Mouse (Mus musculus): ENCODE results near the gene Popdc2.

Gene Popdc2

DNA sequence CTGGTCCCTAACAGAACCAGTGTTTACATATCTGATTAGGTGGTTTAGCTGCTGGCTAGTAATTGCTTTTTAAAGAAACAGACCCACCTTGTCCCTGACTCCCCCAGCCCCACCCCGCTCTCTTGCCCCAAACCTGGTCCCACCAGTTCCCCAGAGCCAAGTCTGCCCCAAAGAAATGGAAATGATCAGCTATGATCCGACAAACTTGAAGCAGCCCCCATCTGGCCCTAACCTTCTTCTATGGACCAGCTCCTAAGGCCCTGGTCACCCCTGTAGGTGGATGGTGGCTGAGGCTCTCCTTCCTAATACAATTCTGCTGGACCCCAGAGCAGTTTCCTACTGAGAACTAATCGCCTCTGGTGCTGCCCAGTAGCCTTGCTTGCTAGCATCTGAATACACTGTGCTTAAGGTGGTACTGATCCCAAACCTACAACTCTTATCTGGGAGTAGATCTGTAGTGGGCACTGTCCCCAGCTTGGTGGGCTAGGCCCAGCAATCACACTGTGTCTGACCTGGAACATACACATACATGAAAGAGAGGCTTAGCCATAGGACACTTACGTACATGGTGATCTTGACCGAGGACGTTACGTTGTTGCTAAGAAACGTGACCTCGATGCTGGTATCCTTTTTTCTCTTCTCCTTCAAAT, 38.4 kb downstream of the Popdc2 start:
- DNase-seq (ENCODE audit: low spot score) = no peak

DNA sequence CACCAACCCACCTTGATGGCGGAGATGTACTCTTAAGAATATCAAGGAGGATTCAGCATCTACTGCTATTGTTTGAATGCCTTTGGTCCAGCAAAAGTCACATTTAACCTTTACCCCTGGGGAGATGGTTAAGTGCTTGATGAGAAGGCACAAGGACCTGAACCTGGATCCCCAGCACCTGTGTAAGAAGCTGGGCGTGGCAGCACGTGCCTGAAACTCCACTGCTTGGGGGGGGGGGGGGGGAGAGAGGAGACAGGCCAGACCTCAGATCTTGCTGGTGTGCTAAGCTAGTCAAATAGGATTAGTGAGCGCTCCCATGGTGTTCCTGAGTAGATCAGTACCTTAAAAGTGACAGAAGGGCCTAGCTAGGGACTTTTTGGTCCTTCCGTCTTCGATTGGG, 39.5 kb downstream of the Popdc2 start:
- DNase-seq (ENCODE audit: low spot score) = no peak

DNA sequence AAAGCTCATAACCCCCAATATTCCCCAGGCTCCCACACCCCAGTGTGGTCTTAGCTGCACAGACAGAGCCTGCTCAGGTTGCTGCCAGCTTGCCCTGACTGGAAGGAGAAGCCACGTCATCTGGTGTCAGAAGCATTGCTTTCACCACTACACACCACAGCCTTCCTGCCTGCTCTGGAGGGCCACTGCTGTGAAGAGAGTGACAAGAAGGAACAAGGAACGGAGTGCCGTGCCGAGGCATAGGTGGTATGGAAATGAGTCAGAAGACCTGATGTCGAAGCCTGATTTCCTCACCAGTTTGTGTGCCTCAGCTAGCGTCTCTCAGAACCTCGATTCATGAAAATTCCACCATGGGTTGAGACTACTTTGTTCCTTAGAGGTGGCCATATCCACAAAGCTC, 41.6 kb downstream of the Popdc2 start:
- no peak for DNase-seq (ENCODE audit: low spot score)

DNA sequence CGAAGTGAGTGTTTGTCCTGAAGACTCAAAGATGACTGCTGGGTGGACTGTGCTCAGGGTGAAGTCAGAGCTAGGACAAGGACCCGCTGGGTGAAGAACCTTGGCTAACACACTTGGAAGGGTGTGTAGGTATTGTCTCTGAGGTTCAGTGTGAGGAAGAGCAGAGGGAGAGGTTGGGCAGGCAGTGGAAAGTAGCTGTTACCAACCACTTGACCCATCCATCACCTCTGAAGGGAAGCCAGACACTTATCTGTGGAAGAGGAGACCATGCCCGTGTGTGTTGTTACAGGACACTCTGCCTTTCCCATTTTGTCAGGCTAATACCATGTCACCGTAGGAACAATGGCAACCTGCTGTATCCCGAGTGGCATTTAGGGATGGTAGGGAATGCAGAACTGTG, 44.3 kb downstream of the Popdc2 start:
- no peak for DNase-seq (ENCODE audit: low spot score)

DNA sequence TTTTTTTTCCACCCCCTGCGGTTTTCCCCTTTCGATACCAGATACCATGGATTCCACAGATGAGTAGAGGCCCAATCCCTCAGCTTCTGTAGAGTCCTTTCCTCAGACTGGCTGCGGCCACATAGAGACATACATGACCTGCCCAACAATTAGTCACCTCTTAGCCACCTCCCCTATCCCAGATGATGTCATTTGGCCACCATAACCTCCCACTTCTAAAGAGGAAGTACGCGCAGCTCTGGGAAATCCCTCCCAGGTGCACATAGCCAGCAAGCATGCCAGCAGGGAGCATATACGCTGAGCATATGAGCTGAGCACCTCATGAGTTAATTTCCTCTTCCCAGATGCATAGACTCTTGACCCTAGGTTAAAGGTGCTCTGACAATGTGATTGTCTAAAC, 44.7 kb downstream of the Popdc2 start:
- no peak for DNase-seq (ENCODE audit: low spot score)

DNA sequence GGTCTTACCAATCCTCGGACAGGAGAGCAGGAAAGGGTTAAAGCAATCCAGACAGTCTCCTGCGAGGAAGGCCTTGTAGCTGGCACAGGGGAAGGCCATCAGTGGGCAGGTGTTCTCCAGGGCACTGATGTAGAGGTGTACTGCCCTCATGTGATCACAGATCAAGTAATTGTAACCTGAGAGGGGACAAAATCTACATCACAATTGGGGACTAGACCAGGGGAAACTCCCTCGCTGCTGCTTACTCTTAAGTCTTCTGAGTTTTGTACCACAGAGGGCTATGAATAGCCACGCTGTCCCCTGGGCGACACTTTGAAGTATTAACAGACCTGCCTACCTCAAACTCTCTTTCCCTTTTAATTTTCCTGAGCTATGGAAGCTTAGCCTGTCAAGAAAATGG, 45.6 kb downstream of the Popdc2 start:
- no peak for DNase-seq (ENCODE audit: low spot score)

GRCm38 (mm10) chr16:38408416-38408815, 46.4 kb downstream of the Popdc2 start:
- DNase-seq (ENCODE audit: low spot score) = no peak

GRCm38 (mm10) chr16:38414953-38415352, 52.9 kb downstream of the Popdc2 start:
- DNase-seq (ENCODE audit: low spot score) = no peak

- DNase-seq (ENCODE audit: low spot score) = no peak
These were observed 63.4 kb downstream of the Popdc2 start for GRCm38 (mm10) chr16:38425374-38425773.

DNA sequence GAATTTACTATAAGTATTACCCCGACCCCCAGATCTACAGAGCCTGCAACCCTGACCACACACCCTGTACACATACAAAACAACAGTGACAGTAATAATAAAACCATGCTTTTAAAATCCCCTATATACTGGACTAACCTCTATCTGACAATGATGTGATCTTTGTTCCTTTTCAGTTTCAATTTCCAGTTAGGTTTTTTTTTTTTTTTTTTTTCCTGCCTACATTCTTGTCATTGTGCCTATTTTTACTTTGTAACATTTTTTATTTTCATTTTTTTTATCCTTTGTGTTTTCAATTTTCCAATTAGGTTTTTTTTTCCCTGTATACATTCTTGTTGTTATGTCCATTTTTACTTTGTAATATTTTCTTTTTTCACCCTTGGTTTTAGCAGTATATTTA, 63.8 kb downstream of the Popdc2 start:
- DNase-seq (ENCODE audit: low spot score) = no peak
